16 mouse cellular contexts compared by ENCODE assay signal in the genomic region with DNA sequence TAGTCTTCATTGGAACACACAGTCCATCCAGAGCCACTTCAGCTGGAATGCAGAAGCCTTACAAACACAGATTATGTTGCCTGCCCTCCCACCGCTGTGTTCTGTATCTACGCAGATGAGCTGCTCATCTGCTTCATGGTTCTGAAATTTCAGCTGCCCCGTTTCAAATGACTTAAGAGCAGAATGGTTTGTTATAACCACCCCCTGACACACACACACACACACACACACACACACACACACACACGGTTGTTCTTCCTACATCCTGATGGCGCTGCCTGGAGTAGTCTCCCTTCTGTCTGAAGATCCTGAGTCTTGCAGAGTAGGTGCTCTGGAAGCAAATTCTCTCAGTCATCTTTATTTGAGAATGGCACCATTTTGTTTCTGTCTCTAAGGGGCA.
"Had no signal": no experiment of that assay in that cellular context is flagged by ENCODE, and none has a peak within 500 bp of the region (broad histone marks: within the 10 kb centered on the region; RNA-seq: fewer than 3 reads in every experiment).

No protein-coding gene starts in this region.

- ATAC-seq: lung, postnatal 0 days; midbrain, embryonic 13.5 days; midbrain, embryonic 15.5 days had no signal

- DNase-seq: lung, adult 2 months; lung, postnatal 14 days; lung, postnatal 36 days; right cerebral cortex, postnatal 14 days; thymus, adult 2 months; thymus, postnatal 25 days; thymus, postnatal 4 days had no signal

- H3K4me3 ChIP-seq: lung, embryonic 15.5 days; megakaryocyte, embryonic 14.5 days; midbrain, embryonic 13.5 days; midbrain, embryonic 15.5 days; neural tube, embryonic 12.5 days; stomach, embryonic 15.5 days had no signal

- H3K27ac ChIP-seq: lung, embryonic 15.5 days; macrophage; midbrain, embryonic 13.5 days; midbrain, embryonic 15.5 days; neural tube, embryonic 12.5 days; stomach, embryonic 15.5 days; stomach, postnatal 0 days had no signal
